Mouse (Mus musculus) neural tube, embryonic 11.5 days (tissue): ENCODE measurements at regions not wholly inside any gene's neighbourhood (a gene's known extent, or its start where the extent isn't known, plus 50 kb on each side); places are given as distances from the start of the nearest gene placed in this dataset.

ENCODE experiments used
- ATAC-seq: fragments of 200-750 bp; cut with Nextera tagmentation; 2 replicates; pipeline ENCODE4 v1.8.0; 2017; ENCODE audit warnings: moderate number of reproducible peaks, mild to moderate bottlenecking, moderate TSS enrichment, moderate library complexity; ENCODE audit not compliant: insufficient read depth, low FRiP score, low TSS enrichment
- DNase-seq: peaks from one replicate; pipeline ENCODE4 v3.0.0-alpha.2; 2015; ENCODE audit warnings: low spot score
- H3K27ac ChIP-seq: fragments of 300-500 bp; sonication (generic); 2 replicates; pipeline ENCODE4 v1.5.1; 2014; ENCODE audit warnings: low read depth, mild to moderate bottlenecking, low read length
- H3K27me3 ChIP-seq: fragments of 300-500 bp; sonication (generic); 2 replicates; pipeline ENCODE4 v1.6.1; 2014; ENCODE audit warnings: mild to moderate bottlenecking, low read length, mixed read lengths; ENCODE audit not compliant: control insufficient read depth, insufficient read depth
- H3K36me3 ChIP-seq: fragments of 300-500 bp; sonication (generic); 2 replicates; pipeline ENCODE4 v1.6.1; 2014; ENCODE audit warnings: mild to moderate bottlenecking, low read length, moderate library complexity, mixed read lengths; ENCODE audit not compliant: control insufficient read depth, insufficient read depth
- H3K4me1 ChIP-seq: fragments of 300-500 bp; sonication (generic); 2 replicates; pipeline ENCODE4 v1.6.1; 2014; ENCODE audit warnings: low read length, mixed read lengths; ENCODE audit not compliant: control insufficient read depth, insufficient read depth
- H3K4me2 ChIP-seq: fragments of 300-500 bp; sonication (generic); 2 replicates; pipeline ENCODE4 v1.6.1; 2014; ENCODE audit warnings: low read depth, mild to moderate bottlenecking, moderate library complexity
- H3K4me3 ChIP-seq: fragments of 300-500 bp; sonication (generic); 2 replicates; pipeline ENCODE4 v1.5.1; 2014; ENCODE audit warnings: low read depth, low read length
- H3K9ac ChIP-seq: fragments of 300-500 bp; sonication (generic); 2 replicates; pipeline ENCODE4 v1.6.1; 2014; ENCODE audit warnings: mild to moderate bottlenecking, low read length
- H3K9me3 ChIP-seq: fragments of 300-500 bp; sonication (generic); 2 replicates; pipeline ENCODE4 v1.6.1; 2016; ENCODE audit warnings: low read length; ENCODE audit not compliant: control insufficient read depth
- WGBS: fragments of 180-500 bp; shearing (Covaris S2); extraction: QIAGEN DNeasy Blood & Tissue Kit; methylation state at CpG from one replicate; pipeline ENCODE4 v1.1.7; 2014; 5-methylcytosine and 5-hydroxymethylcytosine counted together

- Histone ChIP-seq H3K27me3 (no peaks in the 10 kb centered on the region), H3K9me3 (no peaks in the 10 kb centered on the region), H3K9ac (no peak overlapping the region), H3K4me2 (no peak overlapping the region), H3K27ac (no peak overlapping the region), H3K36me3 (no peaks in the 10 kb centered on the region), H3K4me1 (no peaks in the 10 kb centered on the region), H3K4me3 (no peak overlapping the region)
- ATAC-seq (peak; percentile 67), DNase-seq (no peak)
- WGBS: 50% methylated on average over 1 of the region's 1 CpGs
Measured at GRCm38 (mm10) chr13:88144591-88144990, 676.7 kb upstream of the Edil3 start.

- Histone ChIP-seq H3K4me2 (no peak overlapping the region), H3K9ac (no peak overlapping the region), H3K36me3 (no peaks in the 10 kb centered on the region), H3K4me3 (no peak overlapping the region), H3K4me1 (no peaks in the 10 kb centered on the region), H3K27ac (no peak overlapping the region), H3K9me3 (no peaks in the 10 kb centered on the region), H3K27me3 (no peaks in the 10 kb centered on the region)
- no peak for DNase-seq
- WGBS: 93% methylated on average over 3 of the region's 3 CpGs
- ATAC-seq: no peak
Measured at GRCm38 (mm10) chr13:88186579-88186978, 634.7 kb upstream of the Edil3 start.

GRCm38 (mm10) chr13:88201717-88202323, 619.5 kb upstream of the Edil3 start:
- Histone ChIP-seq H3K9ac (no peak overlapping the region), H3K4me3 (no peak overlapping the region), H3K9me3 (no peaks in the 10 kb centered on the region), H3K27ac (no peak overlapping the region), H3K4me1 (no peaks in the 10 kb centered on the region), H3K36me3 (no peaks in the 10 kb centered on the region), H3K4me2 (no peak overlapping the region), H3K27me3 (no peaks in the 10 kb centered on the region)
- no peak for ATAC-seq
- no peak for DNase-seq

- H3K4me3 ChIP-seq: no peak overlapping the region
- no peak for DNase-seq
- no peak for ATAC-seq
- no peak overlapping the region for H3K4me2 ChIP-seq
- no peaks in the 10 kb centered on the region for H3K27me3 ChIP-seq
- H3K9me3 ChIP-seq: no peaks in the 10 kb centered on the region
- H3K36me3 ChIP-seq: no peaks in the 10 kb centered on the region
- no peaks in the 10 kb centered on the region for H3K4me1 ChIP-seq
- H3K27ac ChIP-seq: no peak overlapping the region
- no peak overlapping the region for H3K9ac ChIP-seq
Measured at GRCm38 (mm10) chr13:88240448-88240847, 580.8 kb upstream of the Edil3 start.
